Mouse (Mus musculus): ENCODE results near the gene Tgfb1. TPM values are rescaled to one million over a fixed set of nuclear protein-coding genes. Genes with fewer than 3 reads are reported as not detected.
A peak's percentile ranks its signal among the peaks of the same experiment; 100 is the strongest.

Tgfb1 gene
- polyA plus RNA-seq, 1 experiment from 2014 or later = 6.6 TPM

GRCm38 (mm10) chr7:25685926-25686470, 804 bp upstream of the Tgfb1 start:
- Histone ChIP-seq H3K9me3 (ENCODE audit: low read length) (no peaks in the 10 kb centered on the region), H3K4me1 (ENCODE audit: insufficient read depth, low read depth, low read length) (peaks cover 12% of the 10 kb centered on the region), H3K9ac (replicated peaks; ENCODE audit: low read depth) (no peak overlapping the region), H3K4me3 (ENCODE audit: low read depth, low read length) (peak overlapping the region; percentile 85), H3K27ac (ENCODE audit: low read length) (0 out of 2 replicates have a peak overlapping the region, but pooled peaks have one; percentile 92), H3K27me3 (replicated peaks; ENCODE audit: insufficient read depth, low read length) (no peaks in the 10 kb centered on the region), H3K4me2 (replicated peaks; ENCODE audit: low read depth, low read length) (peak overlapping the region; percentile 98), H3K36me3 (ENCODE audit: insufficient read depth, low read length) (no peaks in the 10 kb centered on the region)
- WGBS = 75% methylated on average over 21 of the region's 21 CpGs
- no peak for DNase-seq (ENCODE audit: low spot score)
- no peak for TF ChIP-seq EP300 (IDR thresholded peaks at IDR 0.05)
- no peak for TF ChIP-seq CTCF (IDR thresholded peaks at IDR 0.05)
- ATAC-seq = no peak

- Histone ChIP-seq H3K36me3 (ENCODE audit: insufficient read depth, low read length) (no peaks in the 10 kb centered on the region), H3K4me2 (replicated peaks; ENCODE audit: low read depth, low read length) (peak overlapping the region; percentile 98), H3K4me3 (ENCODE audit: low read depth, low read length) (peak overlapping the region; percentile 85), H3K9me3 (ENCODE audit: low read length) (no peaks in the 10 kb centered on the region), H3K9ac (replicated peaks; ENCODE audit: low read depth) (peak overlapping the region; percentile 75), H3K27me3 (replicated peaks; ENCODE audit: insufficient read depth, low read length) (no peaks in the 10 kb centered on the region), H3K27ac (ENCODE audit: low read length) (peak overlapping the region; percentile 92), H3K4me1 (ENCODE audit: insufficient read depth, low read depth, low read length) (peaks cover 5% of the 10 kb centered on the region)
- peak; percentile 49 for DNase-seq (ENCODE audit: low spot score)
- 2% methylated on average over 47 of the region's 47 CpGs for WGBS
- ATAC-seq = no peak
- TF ChIP-seq CTCF (IDR thresholded peaks at IDR 0.05) (peak; percentile 53), EP300 (IDR thresholded peaks at IDR 0.05) (no peak)
Observed at GRCm38 (mm10) chr7:25687811-25688401, 1.1 kb downstream of the Tgfb1 start.

GRCm38 (mm10) chr7:25688810-25689586, 2.2 kb downstream of the Tgfb1 start:
- Histone ChIP-seq H3K27me3 (replicated peaks; ENCODE audit: insufficient read depth, low read length) (no peaks in the 10 kb centered on the region), H3K9ac (replicated peaks; ENCODE audit: low read depth) (peak overlapping the region; percentile 75), H3K4me1 (ENCODE audit: insufficient read depth, low read depth, low read length) (peaks cover 5% of the 10 kb centered on the region), H3K27ac (ENCODE audit: low read length) (peak overlapping the region; percentile 92), H3K4me3 (ENCODE audit: low read depth, low read length) (peak overlapping the region; percentile 85), H3K36me3 (ENCODE audit: insufficient read depth, low read length) (no peaks in the 10 kb centered on the region), H3K4me2 (replicated peaks; ENCODE audit: low read depth, low read length) (peak overlapping the region; percentile 98), H3K9me3 (ENCODE audit: low read length) (no peaks in the 10 kb centered on the region)
- TF ChIP-seq EP300 (IDR thresholded peaks at IDR 0.05) (peak; percentile 47; the same call in 1 of the 2 replicates), CTCF (IDR thresholded peaks at IDR 0.05) (peak; percentile 35)
- under 1% methylated on average over 46 of the region's 52 CpGs for WGBS
- ATAC-seq = peak; percentile 81
- peak; percentile 94 for DNase-seq (ENCODE audit: low spot score)

- peak overlapping the region; percentile 98 for H3K4me2 ChIP-seq (replicated peaks; ENCODE audit: low read depth, low read length)
- H3K27ac ChIP-seq (ENCODE audit: low read length) = peak overlapping the region; percentile 92
- ATAC-seq (peak; percentile 3), DNase-seq (ENCODE audit: low spot score) (peak; percentile 48)
- 0 out of 2 replicates have a peak overlapping the region, but pooled peaks have one; percentile 75 for H3K9ac ChIP-seq (replicated peaks; ENCODE audit: low read depth)
- 10% methylated on average over 12 of the region's 12 CpGs for WGBS
- TF ChIP-seq CTCF (IDR thresholded peaks at IDR 0.05) = no peak
- H3K4me1 ChIP-seq (ENCODE audit: insufficient read depth, low read depth, low read length) = peaks cover 5% of the 10 kb centered on the region
- H3K9me3 ChIP-seq (ENCODE audit: low read length) = no peaks in the 10 kb centered on the region
- 0 out of 2 replicates have a peak, but pooled peaks cover 4% of the 10 kb centered on the region for H3K36me3 ChIP-seq (ENCODE audit: insufficient read depth, low read length)
- no peaks in the 10 kb centered on the region for H3K27me3 ChIP-seq (replicated peaks; ENCODE audit: insufficient read depth, low read length)
- H3K4me3 ChIP-seq (ENCODE audit: low read depth, low read length) = peak overlapping the region; percentile 85
Observed at GRCm38 (mm10) chr7:25689603-25690021, 2.8 kb downstream of the Tgfb1 start.

- no peak for DNase-seq (ENCODE audit: low spot score)
- no peaks in the 10 kb centered on the region for H3K27me3 ChIP-seq (replicated peaks; ENCODE audit: insufficient read depth, low read length)
- peak overlapping the region; percentile 85 for H3K4me3 ChIP-seq (ENCODE audit: low read depth, low read length)
- H3K9me3 ChIP-seq (ENCODE audit: low read length) = no peaks in the 10 kb centered on the region
- H3K36me3 ChIP-seq (ENCODE audit: insufficient read depth, low read length) = 0 out of 2 replicates have a peak, but pooled peaks cover 7% of the 10 kb centered on the region
- WGBS = 40% methylated on average over 5 of the region's 5 CpGs
- peak overlapping the region; percentile 98 for H3K4me2 ChIP-seq (replicated peaks; ENCODE audit: low read depth, low read length)
- TF ChIP-seq EP300 (IDR thresholded peaks at IDR 0.05) = no peak
- TF ChIP-seq CTCF (IDR thresholded peaks at IDR 0.05) = no peak
- 0 out of 2 replicates have a peak overlapping the region, but pooled peaks have one; percentile 75 for H3K9ac ChIP-seq (replicated peaks; ENCODE audit: low read depth)
- no peak overlapping the region; the same call in 1 of the 2 replicates for H3K27ac ChIP-seq (ENCODE audit: low read length)
- H3K4me1 ChIP-seq (ENCODE audit: insufficient read depth, low read depth, low read length) = peaks cover 5% of the 10 kb centered on the region
- ATAC-seq = no peak
Observed at GRCm38 (mm10) chr7:25690051-25690450, 3.2 kb downstream of the Tgfb1 start.

- ATAC-seq (no peak), DNase-seq (ENCODE audit: low spot score) (no peak)
- H3K36me3 ChIP-seq (ENCODE audit: insufficient read depth, low read length) = peaks cover 22% of the 10 kb centered on the region; the same call in 1 of the 2 replicates
- no peaks in the 10 kb centered on the region for H3K27me3 ChIP-seq (replicated peaks; ENCODE audit: insufficient read depth, low read length)
- no peak overlapping the region for H3K4me2 ChIP-seq (replicated peaks; ENCODE audit: low read depth, low read length)
- H3K4me1 ChIP-seq (ENCODE audit: insufficient read depth, low read depth, low read length) = peaks cover 5% of the 10 kb centered on the region
- TF ChIP-seq EP300 (IDR thresholded peaks at IDR 0.05) (no peak), CTCF (IDR thresholded peaks at IDR 0.05) (no peak)
- H3K9me3 ChIP-seq (ENCODE audit: low read length) = no peaks in the 10 kb centered on the region
- H3K27ac ChIP-seq (ENCODE audit: low read length) = no peak overlapping the region
- H3K9ac ChIP-seq (replicated peaks; ENCODE audit: low read depth) = no peak overlapping the region
- 62% methylated on average over 8 of the region's 8 CpGs for WGBS
- no peak overlapping the region for H3K4me3 ChIP-seq (ENCODE audit: low read depth, low read length)
Observed at GRCm38 (mm10) chr7:25694104-25694503, 7.3 kb downstream of the Tgfb1 start.

Data from lung, postnatal 0 days (tissue).